Mouse (Mus musculus) heart, postnatal 36 days (tissue): ENCODE measurements around the gene Jpt2. TPM values are rescaled to one million over a fixed set of nuclear protein-coding genes. Genes with fewer than 3 reads are reported as not detected.
"Not testable (repeated sequence)": the region's sequence is repeated elsewhere in the genome, so short reads cannot be mapped to it uniquely, and the experiment has no call there.

Source experiments
- DNase-seq, 2 experiments: peaks; one replicate each; pipeline ENCODE4 v3.0.0; 2021 to 2022
- intact Hi-C: fragments of 180-260 bp; cut with DNase I; formaldehyde crosslinking; loops from one replicate; pipeline ENCODE4 v1.15.1; 2025
- total RNA-seq, 2 experiments: library from RNA; stranded (reverse); gene quantifications; 2 replicates each; pipeline ENCODE4 v1.2.3; 2021

Gene Jpt2
- total RNA-seq, result 1 to 10 TPM; 6.4 to 7.9 TPM

- intact Hi-C loops, result loop anchor here (2.0 kb wide), 2 partner anchors 23 to 55 kb away; partner anchors contain the start of genes Cramp1l and Mapk8ip3
- DNase-seq, result peak; percentile 94 to 96
Observed at GRCm38 (mm10) chr17:24960135-24960851, at the start of gene Jpt2. TSS of gene Jpt2 (minus strand) at chr17:24960689.

- no peak for DNase-seq
- intact Hi-C loops, result no loop called here
Observed at GRCm38 (mm10) chr17:25007480-25007879, 47.0 kb upstream of the Jpt2 start.

- no peak for DNase-seq
Observed at GRCm38 (mm10) chr17:25005102-25005501, 44.6 kb upstream of the Jpt2 start.

GRCm38 (mm10) chr17:24994721-24995120 lies 34.2 kb upstream of the Jpt2 start:
- DNase-seq, result no peak
- intact Hi-C loops, result no loop called here

More at GRCm38 (mm10) chr17:25005102-25005501, 44.6 kb upstream of the Jpt2 start:
- intact Hi-C loops, result no loop called here

GRCm38 (mm10) chr17:24987221-24987620 lies 26.7 kb upstream of the Jpt2 start:
- DNase-seq, result no peak
- intact Hi-C loops, result no loop called here

- intact Hi-C loops, result loop anchor here (2.0 kb wide), 2 partner anchors 24 to 54 kb away; partner anchors contain the start of genes Cramp1l and Mapk8ip3
Observed at GRCm38 (mm10) chr17:24960852-24961715, 595 bp upstream of the Jpt2 start.

GRCm38 (mm10) chr17:24959371-24959770 lies 1.1 kb downstream of the Jpt2 start:
- DNase-seq, result no peak
- intact Hi-C loops, result no loop called here

More at GRCm38 (mm10) chr17:24960852-24961715, 595 bp upstream of the Jpt2 start:
- DNase-seq, result no peak

- no peak for DNase-seq
- intact Hi-C loops, result no loop called here
Observed at GRCm38 (mm10) chr17:24953291-24953690, 7.2 kb downstream of the Jpt2 start.

- intact Hi-C loops, result no loop called here
- no peak for DNase-seq
Observed at GRCm38 (mm10) chr17:24950671-24951070, 9.8 kb downstream of the Jpt2 start.

- DNase-seq, result no peak
- intact Hi-C loops, result loop anchor here (10.0 kb wide), 1 partner anchor 417 kb away; the partner anchor contains the start of genes Tpsb2 and Tpsg1
Observed at GRCm38 (mm10) chr17:24948204-24948603, 12.3 kb downstream of the Jpt2 start.

- intact Hi-C loops, result loop anchor here (2.0 to 10.0 kb wide), 2 partner anchors 341 to 421 kb away; partner anchors contain the start of genes Tpsb2 and Tpsg1
- DNase-seq, result not testable (repeated sequence)
Observed at GRCm38 (mm10) chr17:24943589-24943988, 16.9 kb downstream of the Jpt2 start.

GRCm38 (mm10) chr17:24943036-24943435 lies 17.5 kb downstream of the Jpt2 start:
- intact Hi-C loops, result loop anchor here (2.0 to 10.0 kb wide), 2 partner anchors 342 to 422 kb away; partner anchors contain the start of genes Tpsb2 and Tpsg1
- no peak for DNase-seq

- DNase-seq, result peak; percentile 35 to 47
- intact Hi-C loops, result loop anchor here (2.0 to 10.0 kb wide), 2 partner anchors 342 to 422 kb away; partner anchors contain the start of genes Tpsb2 and Tpsg1
Observed at GRCm38 (mm10) chr17:24942453-24942852, 18.0 kb downstream of the Jpt2 start.

GRCm38 (mm10) chr17:24937266-24937665 lies 23.2 kb downstream of the Jpt2 start:
- intact Hi-C loops, result loop anchor here (2.0 to 5.0 kb wide), 4 partner anchors 24 to 250 kb away; partner anchors contain the start of genes Cramp1l, Fahd1, Jpt2 and Unkl

GRCm38 (mm10) chr17:24936259-24937237 lies 23.9 kb downstream of the Jpt2 start, which contains the start of gene Mapk8ip3:
TSS of gene Mapk8ip3 (minus strand) at chr17:24936977.
- DNase-seq, result peak; percentile 96 to 97
- intact Hi-C loops, result loop anchor here (2.0 to 5.0 kb wide), 4 partner anchors 24 to 251 kb away; partner anchors contain the start of genes Cramp1l, Fahd1, Jpt2 and Unkl

More at GRCm38 (mm10) chr17:24937266-24937665, 23.2 kb downstream of the Jpt2 start:
- no peak for DNase-seq

GRCm38 (mm10) chr17:24935666-24936065 lies 24.8 kb downstream of the Jpt2 start:
- DNase-seq, result no peak
- intact Hi-C loops, result loop anchor here (2.0 to 5.0 kb wide), 4 partner anchors 25 to 252 kb away; partner anchors contain the start of genes Cramp1l, Fahd1, Jpt2 and Unkl

GRCm38 (mm10) chr17:24934926-24935325 lies 25.6 kb downstream of the Jpt2 start:
- DNase-seq, result no peak
- intact Hi-C loops, result loop anchor here (5.0 kb wide), 2 partner anchors 83 to 252 kb away; partner anchors contain the start of genes Fahd1 and Unkl

- no peak for DNase-seq
- intact Hi-C loops, result no loop called here
Observed at GRCm38 (mm10) chr17:24933163-24933562, 27.3 kb downstream of the Jpt2 start.

- intact Hi-C loops, result no loop called here
- DNase-seq, result no peak
Observed at GRCm38 (mm10) chr17:24932431-24932830, 28.1 kb downstream of the Jpt2 start.
